Mouse (Mus musculus) embryonic stem cell, embryonic (primary cell): ENCODE measurements at regions not wholly inside any gene's neighbourhood (a gene's known extent, or its start where the extent isn't known, plus 50 kb on each side); places are given as distances from the start of the nearest gene placed in this dataset.
"Not testable (repeated sequence)": the region's sequence is repeated elsewhere in the genome, so short reads cannot be mapped to it uniquely, and the experiment has no call there.

Source experiments
- CTCF ChIA-PET, 4 experiments: fragments of 300-600 bp in 2 of 4; fragments of 350-600 bp in 2 of 4; sonication (Branson Sonifier 250); formaldehyde crosslinking; loops; one replicate each; lab custom pipeline; 2022; ENCODE audit warnings: inconsistent platforms in 2 of 4; lab: Charles Lee
- POLR2A ChIA-PET, 4 experiments: fragments of 300-600 bp in 2 of 4; fragments of 350-600 bp in 2 of 4; sonication (Branson Sonifier 250); formaldehyde crosslinking; loops; one replicate each; lab custom pipeline; 2022; ENCODE audit warnings: antibody characterized with exemption in 4 of 4, inconsistent platforms in 1 of 4; lab: Charles Lee

DNA sequence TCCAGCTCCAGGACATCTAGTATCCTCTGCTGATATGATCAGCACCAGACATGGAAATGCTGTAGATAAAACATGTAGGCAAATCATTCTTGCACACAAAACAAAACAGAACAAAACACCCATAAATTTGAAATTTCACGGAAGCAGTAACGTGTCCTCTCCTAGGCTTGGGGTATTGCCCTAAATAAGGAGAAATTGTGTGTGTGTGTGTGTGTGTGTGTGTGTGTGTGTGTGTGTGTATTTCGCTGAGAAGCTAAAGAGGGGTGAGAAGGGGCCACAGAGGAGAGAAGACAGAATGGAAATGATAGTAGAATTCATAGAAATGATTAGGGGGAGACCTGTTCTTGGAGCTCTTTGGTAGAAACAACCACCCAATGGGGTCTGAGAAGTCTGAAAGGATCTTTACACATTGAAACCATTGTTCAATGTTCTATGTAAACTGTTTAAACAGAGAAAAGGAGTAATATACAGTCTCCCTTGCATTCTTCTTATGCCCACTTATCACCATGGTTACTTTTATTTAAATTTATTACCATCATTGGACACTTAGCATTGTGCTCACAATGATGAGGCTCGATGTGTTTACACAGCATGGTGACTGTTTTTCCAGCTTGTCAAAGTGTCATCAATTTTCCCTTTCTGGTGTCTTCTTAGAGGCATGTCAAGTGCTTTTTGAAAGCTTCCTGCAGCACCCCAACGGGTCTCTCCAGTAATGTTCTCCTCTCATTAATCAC is 317.3 kb upstream of the 4933412E24Rik start:
- CTCF ChIA-PET, result no interaction called here
- POLR2A ChIA-PET, result no interaction called here

DNA sequence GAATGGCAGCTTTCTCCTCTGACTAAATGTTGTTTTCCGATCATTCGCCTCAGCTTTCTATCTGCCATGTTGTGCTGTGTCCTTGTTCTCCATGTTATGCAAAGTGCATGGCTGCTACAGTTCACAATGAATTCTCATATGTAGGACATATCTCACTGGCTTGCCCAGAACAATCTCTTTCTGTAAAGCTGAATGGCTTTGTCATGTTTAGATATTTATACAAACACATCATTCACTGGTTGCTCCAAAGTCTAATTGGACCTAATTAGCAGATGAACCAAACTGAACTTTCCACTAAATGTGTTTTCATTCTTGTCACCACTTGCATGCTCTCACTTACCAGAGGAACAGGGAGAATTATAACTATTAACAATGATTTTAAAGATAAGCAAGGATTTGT is 301.2 kb upstream of the 4933412E24Rik start:
- ChIA-PET POLR2A (no interaction called here), CTCF (no interaction called here)

DNA sequence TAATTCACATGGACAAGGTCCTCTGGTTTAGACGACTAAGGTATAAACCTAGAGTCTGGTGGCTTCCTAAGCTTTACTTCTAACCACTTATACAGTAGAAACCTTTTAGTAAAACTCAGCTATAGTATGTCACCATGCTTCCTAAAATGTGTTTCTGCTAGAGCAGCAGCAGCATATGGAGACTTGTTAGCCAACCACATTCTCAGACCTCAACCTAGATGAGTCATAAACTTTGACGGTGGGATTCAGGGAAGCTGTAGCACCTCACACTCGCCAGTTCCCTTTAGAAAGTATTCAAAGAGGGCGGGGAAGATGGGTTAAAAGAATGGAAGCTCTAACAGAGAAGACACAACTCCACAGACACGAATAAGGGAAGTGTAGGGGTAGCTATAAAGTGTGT is 298.8 kb upstream of the 4933412E24Rik start:
- ChIA-PET CTCF (no interaction called here), POLR2A (interaction anchor here in 1 of 4 experiments (0.7 kb wide), 1 partner anchor 8 kb away, joined by 3 read pairs; no protein-coding TSS in a partner anchor)

DNA sequence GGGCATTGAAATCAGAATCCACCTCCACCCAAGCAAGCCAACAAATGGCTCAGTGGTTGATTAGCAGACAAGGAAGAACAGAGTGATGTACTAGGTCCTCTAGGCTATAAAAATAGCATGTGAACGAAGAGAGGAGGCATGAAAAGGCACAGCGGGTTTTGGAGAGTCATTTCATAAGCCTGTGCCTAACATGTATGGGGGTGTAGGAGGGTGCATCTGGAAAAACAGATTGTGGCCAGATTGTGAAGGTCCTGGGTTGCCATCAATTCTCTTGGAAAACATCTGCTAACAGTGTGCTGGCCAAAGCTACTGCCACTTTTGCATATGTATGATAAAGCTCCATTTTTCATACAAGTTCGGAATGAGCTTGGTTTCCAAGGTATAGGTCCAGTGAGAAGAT is 293.5 kb upstream of the 4933412E24Rik start:
- POLR2A ChIA-PET, result no interaction called here
- CTCF ChIA-PET, result no interaction called here

DNA sequence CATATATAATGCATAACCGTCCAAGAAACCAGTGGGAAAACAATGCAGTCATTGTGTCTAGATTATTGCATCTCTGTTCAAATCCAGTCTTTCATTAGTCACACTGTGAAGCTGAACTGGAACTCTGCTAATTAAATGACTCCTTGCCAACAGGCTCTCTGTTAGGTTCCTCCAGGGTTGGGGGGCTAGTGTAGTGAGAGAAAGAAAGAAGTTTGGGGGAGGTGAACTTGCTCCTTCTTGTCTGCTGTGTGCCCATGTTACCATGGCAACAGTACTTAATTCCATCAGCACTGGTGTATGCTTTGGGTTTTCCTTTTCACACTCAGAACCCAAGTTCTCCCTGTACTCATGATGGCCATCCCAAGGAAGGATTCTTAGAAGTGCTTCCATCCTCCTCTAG is 292.6 kb upstream of the 4933412E24Rik start:
- ChIA-PET POLR2A (no interaction called here), CTCF (no interaction called here)

DNA sequence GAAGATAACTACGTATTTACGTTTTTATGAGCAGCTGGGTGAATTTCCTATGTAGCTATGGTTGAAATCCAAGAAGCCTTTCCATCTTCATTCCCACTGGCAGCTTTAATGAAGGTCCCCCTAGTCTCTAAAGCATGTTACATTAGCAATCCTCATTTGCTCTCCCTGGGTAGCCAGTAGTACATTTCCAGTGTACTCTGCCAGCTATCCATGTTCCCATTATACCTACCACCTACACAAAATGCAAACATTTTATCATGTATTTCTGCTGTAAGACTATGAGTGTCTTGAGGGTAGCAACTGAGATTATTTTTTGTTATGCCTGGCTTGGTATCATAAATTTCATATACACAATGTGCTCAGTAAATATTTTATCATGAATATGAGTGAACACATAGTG is 291.7 kb upstream of the 4933412E24Rik start:
- CTCF ChIA-PET, result no interaction called here
- POLR2A ChIA-PET, result no interaction called here

DNA sequence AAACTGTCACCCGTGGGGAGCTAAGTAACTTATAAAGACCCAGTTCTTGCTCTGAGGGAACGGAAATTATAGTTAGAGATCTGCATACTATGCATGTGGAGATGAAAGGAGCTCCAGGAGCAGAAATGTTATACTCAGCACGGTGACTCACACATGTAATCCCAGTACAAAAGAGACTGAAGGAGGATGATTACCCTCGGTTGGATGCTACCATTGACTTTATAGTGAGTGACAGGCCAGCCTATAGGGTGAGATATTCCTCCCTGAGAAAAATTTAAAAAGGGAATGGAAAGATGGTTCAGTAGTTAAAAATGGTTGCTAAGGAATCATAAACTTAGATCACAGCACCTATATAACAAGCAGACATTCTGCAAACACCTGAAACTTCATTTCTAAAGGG is 287.1 kb upstream of the 4933412E24Rik start:
- POLR2A ChIA-PET, result no interaction called here

DNA sequence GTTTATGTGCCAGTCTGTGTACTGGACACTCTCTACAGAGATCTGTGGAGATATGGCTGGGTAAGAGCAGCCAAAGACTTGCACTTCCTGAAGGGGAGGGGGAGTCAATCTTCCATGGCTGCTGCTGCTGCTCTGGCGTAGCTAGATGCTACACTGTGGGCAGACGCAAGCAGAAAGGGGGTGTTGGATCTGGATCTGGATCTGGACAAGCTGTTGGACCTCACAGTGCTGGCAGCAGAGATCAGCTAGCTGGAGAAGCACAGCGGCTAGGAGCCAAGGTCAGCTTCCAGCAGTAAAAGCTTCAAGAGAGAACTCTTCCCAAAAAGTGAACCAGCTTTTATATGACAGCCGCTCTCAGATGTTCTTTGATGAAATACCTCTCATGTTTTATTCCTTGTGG is 285.5 kb upstream of the 4933412E24Rik start:
- ChIA-PET CTCF (no interaction called here), POLR2A (no interaction called here)

More for the DNA sequence above, 287.1 kb upstream of the 4933412E24Rik start:
- CTCF ChIA-PET, result no interaction called here

DNA sequence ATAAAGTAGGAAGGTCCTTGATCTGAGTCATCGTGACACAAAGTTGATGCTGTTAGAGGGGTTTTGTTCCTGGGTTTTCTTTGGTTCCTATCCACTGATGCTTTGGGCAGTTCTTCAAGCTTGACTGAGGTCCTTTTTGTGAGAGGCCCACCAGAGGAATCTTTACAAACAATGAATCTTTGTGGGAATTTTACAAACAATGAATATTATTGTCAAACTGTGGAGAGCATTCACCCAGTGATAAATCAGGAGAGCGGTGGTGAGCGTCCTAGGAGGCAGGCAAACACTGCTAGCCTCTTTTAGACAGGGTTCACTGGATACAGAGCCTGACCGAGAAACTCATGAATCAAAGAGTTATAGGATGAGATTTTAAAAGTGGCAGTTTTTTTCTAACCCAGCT is 268.9 kb upstream of the 4933412E24Rik start:
- POLR2A ChIA-PET, result no interaction called here
- CTCF ChIA-PET, result no interaction called here

DNA sequence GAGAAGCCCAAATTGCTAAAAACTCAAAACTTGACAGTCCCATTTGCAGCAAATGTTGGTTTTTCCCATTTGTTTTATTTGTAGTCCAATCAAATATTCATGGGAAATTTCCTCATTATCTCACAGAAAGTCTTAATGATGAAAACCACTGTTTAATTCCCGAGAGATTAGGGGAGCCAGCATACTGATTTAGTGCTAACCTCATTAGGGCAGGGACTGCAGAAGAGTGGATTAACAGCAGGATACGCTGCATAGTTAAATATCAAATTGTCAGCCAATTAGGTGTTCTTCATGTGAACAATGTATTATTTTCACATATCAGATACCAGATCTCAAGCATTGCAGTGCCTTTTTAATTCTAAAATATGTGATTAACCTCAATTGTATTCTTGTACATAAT is 264.0 kb upstream of the 4933412E24Rik start:
- CTCF ChIA-PET, result no interaction called here
- POLR2A ChIA-PET, result no interaction called here

DNA sequence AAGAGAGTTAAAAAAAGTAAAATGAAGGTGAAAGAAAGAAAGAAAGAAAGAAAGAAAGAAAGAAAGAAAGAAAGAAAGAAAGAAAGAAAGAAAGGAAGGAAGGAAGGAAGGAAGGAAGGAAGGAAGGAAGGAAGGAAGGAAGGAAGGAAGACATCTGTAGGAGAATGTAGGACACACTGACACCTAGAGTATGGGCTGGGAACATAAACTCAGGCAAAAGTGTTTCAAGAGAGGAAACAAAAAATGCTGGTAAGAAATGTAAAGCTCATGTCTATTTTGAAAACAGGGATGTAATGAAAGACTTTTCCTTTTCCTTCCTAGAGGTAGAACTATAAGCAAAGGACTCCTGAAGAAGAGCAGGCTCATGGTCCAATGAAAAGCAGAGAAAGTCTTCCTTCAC is 237.2 kb upstream of the 4933412E24Rik start:
- POLR2A ChIA-PET, result not testable (repeated sequence)
- CTCF ChIA-PET, result interaction anchor here in 1 of 4 experiments (0.6 kb wide), 1 partner anchor 156 kb away, joined by 3 read pairs; no protein-coding TSS in a partner anchor

DNA sequence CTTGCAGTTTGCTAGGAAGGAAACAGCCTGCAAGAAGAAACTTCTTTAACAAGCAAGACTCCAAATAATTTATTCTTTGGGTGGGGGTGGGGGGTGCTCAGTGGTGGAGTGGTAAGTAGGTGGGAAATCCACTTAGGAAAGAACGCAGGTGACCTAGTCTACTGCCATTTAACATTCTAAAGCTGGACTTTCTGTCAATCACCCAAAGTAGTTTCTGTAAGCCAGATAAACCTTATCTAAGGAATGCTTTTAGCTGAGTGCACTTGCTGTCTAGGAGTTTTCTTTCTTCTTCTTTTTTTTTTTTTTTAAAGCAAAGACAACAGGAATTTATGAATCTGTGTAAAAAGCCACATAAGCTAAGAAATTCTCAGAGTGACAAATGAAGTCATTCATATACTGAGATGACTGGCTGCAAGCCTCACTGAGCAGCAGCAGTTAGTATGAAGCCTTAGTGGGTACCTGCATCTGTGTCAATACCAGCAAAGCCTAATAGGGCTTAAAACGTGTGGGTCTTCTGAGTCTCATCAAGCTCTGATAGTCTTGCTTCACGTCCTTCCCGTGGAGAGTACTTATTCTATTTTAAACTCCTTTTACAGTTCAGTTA is 210.0 kb upstream of the 4933412E24Rik start:
- POLR2A ChIA-PET, result no interaction called here

DNA sequence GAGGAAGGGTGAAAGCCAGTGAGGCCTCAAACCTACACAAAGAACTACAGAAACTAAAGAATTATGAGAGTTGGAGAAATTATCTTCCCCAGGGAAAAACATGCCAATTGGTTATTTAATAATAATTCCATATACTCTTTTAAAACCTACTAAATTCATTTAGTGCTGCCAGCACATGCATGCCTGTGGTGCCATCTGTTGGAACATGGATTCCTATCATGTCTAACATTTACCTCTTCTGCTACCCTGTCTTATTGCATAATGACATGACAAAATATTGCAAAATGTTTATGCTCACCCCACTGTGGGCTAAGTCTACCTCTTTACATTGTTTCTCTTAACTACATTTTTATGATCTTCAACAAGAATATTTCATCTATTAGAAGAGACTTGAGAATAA is 178.7 kb upstream of the 4933412E24Rik start:
- ChIA-PET POLR2A (no interaction called here), CTCF (no interaction called here)

More for the DNA sequence above, 210.0 kb upstream of the 4933412E24Rik start:
- CTCF ChIA-PET, result interaction anchor here in 1 of 4 experiments (0.5 kb wide), 1 partner anchor 746 kb away, joined by 3 read pairs; no protein-coding TSS in a partner anchor

DNA sequence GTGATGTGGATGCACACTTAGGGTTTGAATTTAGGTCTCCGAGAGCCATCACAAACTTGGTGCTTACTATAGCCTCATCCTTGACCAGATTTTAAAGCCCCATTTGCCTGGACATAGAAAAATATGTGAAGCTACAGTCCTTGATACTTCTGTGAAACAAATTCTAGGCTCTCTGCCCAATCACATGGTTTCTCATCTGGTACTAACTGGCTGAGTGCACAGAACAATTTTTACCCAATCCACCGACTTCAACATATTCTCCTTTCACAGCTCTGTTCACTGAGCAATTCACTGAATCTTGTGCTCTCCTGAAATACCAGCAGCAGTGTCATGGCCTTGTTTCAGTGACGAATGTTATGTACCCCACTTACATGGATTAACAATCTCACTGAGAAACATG is 176.7 kb upstream of the 4933412E24Rik start:
- ChIA-PET POLR2A (no interaction called here), CTCF (no interaction called here)

DNA sequence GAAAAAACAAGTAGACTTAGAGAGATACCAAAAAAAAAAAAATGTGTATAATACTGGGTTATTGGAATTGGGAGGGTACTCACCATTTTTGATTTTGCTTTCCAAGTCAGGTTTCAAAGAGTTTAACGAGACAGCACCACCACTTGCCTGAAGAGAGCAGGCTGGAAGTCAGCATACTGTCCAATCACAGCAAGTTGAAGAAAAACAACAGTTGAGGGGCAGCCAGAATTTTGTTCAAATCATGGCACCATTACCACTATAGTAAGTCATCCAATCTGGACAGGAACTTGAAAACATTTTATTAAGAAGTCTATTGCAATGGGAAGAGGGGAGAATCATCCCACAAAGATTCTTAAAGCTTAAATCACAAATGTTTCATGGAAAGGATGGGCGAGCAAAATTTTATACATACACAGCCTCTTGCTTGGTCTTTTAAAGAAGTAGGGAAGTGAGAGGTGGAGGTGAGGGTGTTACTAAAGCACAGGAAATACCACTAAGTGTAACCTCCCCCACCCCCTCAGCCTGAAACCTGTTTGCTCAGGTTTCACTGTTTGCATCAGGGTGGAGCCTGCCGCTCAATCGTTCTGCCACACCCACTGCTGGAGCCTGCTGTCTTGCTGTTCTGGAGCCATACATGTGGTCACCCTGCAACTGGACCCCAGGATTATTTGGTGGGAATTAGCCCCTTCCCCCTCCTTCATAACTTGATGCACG is 170.7 kb upstream of the 4933412E24Rik start:
- POLR2A ChIA-PET, result no interaction called here
- CTCF ChIA-PET, result no interaction called here

DNA sequence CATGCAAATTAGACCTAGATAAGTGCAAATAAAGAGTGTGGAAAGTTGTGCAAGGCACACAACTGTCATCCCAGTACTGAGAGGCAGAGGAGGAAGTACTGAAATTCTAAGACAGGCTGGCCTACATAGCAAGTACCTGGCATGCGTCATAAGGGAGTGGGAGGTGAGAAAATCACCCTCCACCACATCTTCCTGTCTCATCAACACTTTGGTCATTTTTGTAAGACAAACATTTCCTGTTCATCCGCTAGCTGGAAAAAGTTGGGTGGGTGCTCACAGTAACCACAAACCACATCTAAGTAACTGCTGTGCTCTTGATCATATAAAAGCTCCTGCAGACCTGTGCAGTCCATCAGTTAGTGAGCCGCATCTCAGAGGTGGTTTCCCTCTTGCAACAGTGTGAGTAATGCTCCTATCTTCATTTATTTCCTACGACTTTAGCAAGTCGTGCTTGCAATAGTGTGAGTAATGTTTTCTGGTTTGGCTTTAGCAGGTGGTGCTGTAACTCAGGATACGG is 125.2 kb upstream of the 4933412E24Rik start:
- ChIA-PET CTCF (interaction anchor here in 1 of 4 experiments (0.6 kb wide), 1 partner anchor 805 kb away, joined by 3 read pairs; no protein-coding TSS in a partner anchor), POLR2A (no interaction called here)

DNA sequence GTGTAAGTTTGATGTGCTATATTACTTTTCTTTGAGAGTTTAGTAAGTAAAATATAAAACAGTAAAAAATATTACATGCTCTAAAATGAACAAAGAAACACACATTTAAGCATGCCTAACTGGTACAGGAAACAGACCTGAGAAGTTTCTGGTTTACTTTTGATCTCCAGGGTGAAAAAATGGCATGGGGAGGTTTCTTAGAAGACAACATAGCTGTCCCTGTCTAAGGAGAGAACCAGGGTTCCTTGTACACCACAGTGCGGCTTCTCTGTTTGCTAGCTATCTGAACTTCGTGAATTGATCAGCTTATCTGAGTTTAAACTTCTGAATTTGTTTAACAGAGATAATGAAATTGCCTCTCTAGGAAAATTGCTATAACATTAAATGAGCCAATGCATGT is 120.3 kb upstream of the 4933412E24Rik start:
- ChIA-PET POLR2A (no interaction called here), CTCF (no interaction called here)

DNA sequence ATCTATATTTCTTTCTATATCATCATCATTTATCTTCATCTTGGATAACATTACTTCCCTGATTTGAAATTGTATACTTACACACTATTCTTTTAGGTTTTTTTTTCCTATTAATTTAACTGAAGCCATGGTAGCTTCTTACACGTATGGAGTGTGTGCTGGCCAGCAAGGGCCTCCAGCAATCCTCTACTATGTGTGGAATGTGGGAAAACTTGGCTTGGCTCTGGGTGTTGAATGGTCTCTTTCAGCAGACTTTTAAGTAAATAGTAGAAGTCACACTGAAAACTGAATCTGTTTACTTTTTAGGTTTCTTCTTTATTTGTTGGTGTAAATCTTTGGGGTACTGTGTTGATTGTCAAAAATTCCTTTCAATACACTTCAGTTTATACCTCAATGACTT is 118.1 kb upstream of the 4933412E24Rik start:
- ChIA-PET CTCF (no interaction called here), POLR2A (no interaction called here)

DNA sequence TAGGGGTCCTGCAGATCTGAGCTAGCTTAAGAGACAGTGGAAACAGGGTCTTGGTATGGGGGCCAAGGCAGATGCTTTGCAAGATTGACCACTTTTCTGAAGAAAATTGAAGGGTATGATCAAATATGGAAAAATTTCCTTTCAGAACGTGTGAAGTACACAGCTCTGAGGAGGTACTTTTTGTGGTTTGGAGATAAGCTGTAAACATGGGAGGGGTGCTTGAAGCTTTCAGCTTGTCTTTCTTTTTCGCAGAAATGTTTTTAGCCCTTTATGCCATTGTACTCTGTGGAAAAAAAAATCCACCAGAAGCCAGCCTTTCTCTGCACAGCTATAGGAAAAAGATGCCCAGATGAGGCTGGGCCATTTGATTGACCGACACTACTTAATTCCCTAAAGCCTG is 116.3 kb upstream of the 4933412E24Rik start:
- CTCF ChIA-PET, result no interaction called here
- POLR2A ChIA-PET, result no interaction called here

DNA sequence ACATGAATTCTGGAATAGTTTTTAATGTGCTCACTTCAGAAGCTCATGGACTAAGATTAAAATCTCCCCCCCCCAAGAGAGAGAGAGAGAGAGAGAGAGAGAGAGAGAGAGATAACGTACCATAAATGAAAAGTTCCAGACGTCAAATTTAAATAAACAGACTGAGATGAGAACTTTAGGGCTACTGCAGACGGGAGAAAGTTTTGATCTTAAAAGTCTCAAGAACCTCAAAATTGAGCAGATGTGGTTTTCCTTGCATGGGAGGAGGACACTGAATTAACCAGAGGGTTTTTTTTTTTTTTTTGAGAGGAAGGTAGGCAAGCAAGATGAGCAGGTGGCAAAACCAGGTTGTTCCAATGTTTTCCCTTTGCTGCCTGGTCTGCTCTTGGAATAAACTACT is 108.0 kb upstream of the 4933412E24Rik start:
- ChIA-PET CTCF (interaction anchor here in 1 of 4 experiments (0.6 kb wide), 1 partner anchor 589 kb away, joined by 3 read pairs; no protein-coding TSS in a partner anchor), POLR2A (no interaction called here)
